9 mouse cellular contexts compared by ENCODE assay signal in the genomic region with DNA sequence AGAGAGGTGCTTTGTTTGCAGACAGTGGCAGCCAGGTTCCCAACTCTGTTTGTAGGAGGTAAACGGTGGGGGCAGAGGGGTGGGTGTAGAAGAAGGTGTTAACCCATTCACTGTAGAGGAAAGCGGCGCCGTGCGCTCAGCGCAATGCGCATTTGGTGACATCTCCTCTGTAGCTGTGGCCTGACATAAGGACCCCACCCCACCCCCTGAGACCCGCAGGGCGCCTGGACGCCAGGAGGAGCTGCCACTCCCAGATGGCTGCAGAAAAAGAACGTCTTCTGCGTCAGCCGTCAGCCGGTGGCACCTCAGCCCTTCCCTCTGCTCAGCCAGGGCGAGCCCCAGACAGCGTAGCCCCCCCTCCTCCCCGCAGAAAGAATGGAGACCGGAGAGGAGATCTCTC. TPM values are rescaled to one million over a fixed set of nuclear protein-coding genes. Genes with fewer than 3 reads are reported as not detected.
DNase-seq lines count a peak whose midpoint lies in the region; ATAC-seq lines count a peak whose summit lies in the region.
"Had no signal": no experiment of that assay in that cellular context is flagged by ENCODE, and none has a peak within 500 bp of the region (broad histone marks: within the 10 kb centered on the region; RNA-seq: fewer than 3 reads in every experiment).

No protein-coding gene starts in this region.

- H3K9me3 ChIP-seq in forebrain, embryonic 15.5 days: no peaks in the 10 kb centered on the region
- H3K9me3 ChIP-seq in hindbrain, embryonic 14.5 days (ENCODE audit: control insufficient read depth, low read length): no peaks in the 10 kb centered on the region
- no peaks in the 10 kb centered on the region for H3K9me3 ChIP-seq in midbrain, embryonic 10.5 days (replicated peaks)

- peak overlapping the region; percentile 35 for H3K4me3 ChIP-seq in forebrain, embryonic 15.5 days
- H3K4me3 ChIP-seq in hindbrain, embryonic 14.5 days (replicated peaks; ENCODE audit: low read length): peak overlapping the region; percentile 32
- H3K4me3 ChIP-seq in midbrain, embryonic 10.5 days: peak overlapping the region; percentile 52
- H3K4me3 ChIP-seq: erythroblast, embryonic 14.5 days had no signal

- H3K4me1 ChIP-seq in forebrain, embryonic 15.5 days: peaks cover 18% of the 10 kb centered on the region
- peaks cover 6% of the 10 kb centered on the region; the same call in 1 of the 2 replicates for H3K4me1 ChIP-seq in hindbrain, embryonic 14.5 days (replicated peaks; ENCODE audit: control insufficient read depth, insufficient read depth, low read length)
- peaks cover 25% of the 10 kb centered on the region for H3K4me1 ChIP-seq in midbrain, embryonic 10.5 days

- peak; percentile 78 for ATAC-seq in forebrain, embryonic 15.5 days (replicated peaks)
- peak; percentile 72; the same call in 1 of the 2 replicates for ATAC-seq in hindbrain, embryonic 14.5 days (ENCODE audit: low FRiP score)

- peak overlapping the region; percentile 41; the same call in 1 of the 2 replicates for H3K9ac ChIP-seq in forebrain, embryonic 15.5 days (replicated peaks)
- H3K9ac ChIP-seq in hindbrain, embryonic 14.5 days: peak overlapping the region; percentile 65

- 3% methylated on average over 14 of the region's 18 CpGs for WGBS in forebrain, embryonic 15.5 days
- 1% methylated on average over 18 of the region's 18 CpGs for WGBS in hindbrain, embryonic 14.5 days
- under 1% methylated on average over 18 of the region's 18 CpGs for WGBS in midbrain, embryonic 10.5 days

- no peak overlapping the region for H3K27ac ChIP-seq in forebrain, embryonic 15.5 days (replicated peaks)
- H3K27ac ChIP-seq in hindbrain, embryonic 14.5 days: no peak overlapping the region
- 0 out of 2 replicates have a peak overlapping the region, but pooled peaks have one; percentile 30 for H3K27ac ChIP-seq in midbrain, embryonic 10.5 days (replicated peaks)

- peak; percentile 14 for DNase-seq in gastrocnemius, postnatal 10 days
- no peak for DNase-seq in gastrocnemius, postnatal 14 days
- DNase-seq in hindbrain, embryonic 14.5 days (ENCODE audit: low spot score): no peak
- peak; percentile 40 for DNase-seq in midbrain, embryonic 10.5 days (ENCODE audit: low spot score)
- no peak for DNase-seq in adipocyte (ENCODE audit: low spot score)
- DNase-seq in left cerebral cortex, postnatal 36 days (ENCODE audit: low spot score in 2 of 2): no peak
- no peak for DNase-seq in right cerebral cortex, postnatal 4 days

- peak overlapping the region; percentile 71 for H3K4me2 ChIP-seq in forebrain, embryonic 15.5 days (replicated peaks)
- H3K4me2 ChIP-seq in hindbrain, embryonic 14.5 days (replicated peaks): peak overlapping the region; percentile 64

- intact Hi-C loops in gastrocnemius, postnatal 14 days (cut with DNase I; ENCODE audit: low total_unique reads): no loop called here
- intact Hi-C loops in left cerebral cortex, postnatal 36 days (cut with DNase I): no loop called here

- no peaks in the 10 kb centered on the region for H3K27me3 ChIP-seq in forebrain, embryonic 15.5 days
- H3K27me3 ChIP-seq in hindbrain, embryonic 14.5 days (ENCODE audit: control insufficient read depth, insufficient read depth, low read length): no peaks in the 10 kb centered on the region
- peaks cover 30% of the 10 kb centered on the region for H3K27me3 ChIP-seq in midbrain, embryonic 10.5 days (ENCODE audit: low read depth, poor library complexity, severe bottlenecking)

- H3K36me3 ChIP-seq in forebrain, embryonic 15.5 days: 0 out of 2 replicates have a peak, but pooled peaks cover 7% of the 10 kb centered on the region
- no peaks in the 10 kb centered on the region; the same call in 1 of the 2 replicates for H3K36me3 ChIP-seq in hindbrain, embryonic 14.5 days (replicated peaks; ENCODE audit: control insufficient read depth, insufficient read depth)
- H3K36me3 ChIP-seq in midbrain, embryonic 10.5 days: no peaks in the 10 kb centered on the region

RNA-seq across cellular contexts. Expression of gene Socs2, which starts 18.5 kb away (rescaled TPM):
- total RNA-seq in gastrocnemius, postnatal 10 days (2021): 10 to 100 TPM; 13.9 to 21.3 TPM
- 1 to 10 TPM; 8.2 to 9.4 TPM for total RNA-seq in gastrocnemius, postnatal 14 days (2021)
- polyA plus RNA-seq in forebrain, embryonic 15.5 days (2015; fragmentation: Nextera tagmentation; extraction: Ambion mirVana): 144 and 153 TPM in 2 replicates
- polyA plus RNA-seq in hindbrain, embryonic 14.5 days (2014; fragmentation: Nextera tagmentation; extraction: Ambion mirVana): 133 and 138 TPM in 2 replicates
- polyA plus RNA-seq in midbrain, embryonic 10.5 days (2016; fragmentation: Nextera tagmentation; extraction: Ambion mirVana): 27.9 and 30.4 TPM in 2 replicates
- total RNA-seq in left cerebral cortex, postnatal 36 days (2021): 10 to 100 TPM; 26.5 to 38.5 TPM

Comparison
In these comparisons a context has a peak if more than half of its experiments do, and no peak if none do; other contexts are left out.
1. DNase-seq: peak in gastrocnemius, postnatal 10 days (single experiment) and midbrain, embryonic 10.5 days (single experiment); none in gastrocnemius, postnatal 14 days (single experiment), hindbrain, embryonic 14.5 days (single experiment), adipocyte (single experiment), left cerebral cortex, postnatal 36 days (0 of 2) and right cerebral cortex, postnatal 4 days (single experiment).
2. Peak in every context shown above with its lines, with median percentiles within 50 percentile points of each other: H3K4me3 ChIP-seq.